Mouse (Mus musculus) hindbrain, embryonic 16.5 days (tissue): ENCODE results near the gene Cldnd2. TPM values are rescaled to one million over a fixed set of nuclear protein-coding genes. Genes with fewer than 3 reads are reported as not detected.

Experiments used
- ATAC-seq: fragments of 200-750 bp; cut with Nextera tagmentation; 2 replicates; pipeline ENCODE4 v1.8.0; 2017; ENCODE audit warnings: moderate TSS enrichment, moderate library complexity
- H3K27ac ChIP-seq: fragments of 300-500 bp; sonication (generic); 2 replicates; pipeline ENCODE4 v1.5.1; 2014; ENCODE audit warnings: low read depth, mild to moderate bottlenecking, control low read depth, low read length, moderate library complexity
- H3K27me3 ChIP-seq: fragments of 300-500 bp; sonication (generic); replicated peaks from 2 replicates; pipeline ENCODE4 v1.6.1; 2014; ENCODE audit warnings: low read length; ENCODE audit not compliant: control insufficient read depth, insufficient read depth
- H3K36me3 ChIP-seq: fragments of 300-500 bp; sonication (generic); 2 replicates; pipeline ENCODE4 v1.6.1; 2014; ENCODE audit warnings: mild to moderate bottlenecking, low read length, moderate library complexity, mixed read lengths; ENCODE audit not compliant: control insufficient read depth, insufficient read depth
- H3K4me1 ChIP-seq: fragments of 300-500 bp; sonication (generic); 2 replicates; pipeline ENCODE4 v1.6.1; 2014; ENCODE audit warnings: low read depth, low read length; ENCODE audit not compliant: control insufficient read depth, insufficient read depth
- H3K4me2 ChIP-seq: fragments of 300-500 bp; sonication (generic); 2 replicates; pipeline ENCODE4 v1.6.1; 2014; ENCODE audit warnings: mild to moderate bottlenecking, low read length, control low read depth, moderate library complexity
- H3K4me3 ChIP-seq: fragments of 300-500 bp; sonication (generic); 2 replicates; pipeline ENCODE4 v1.5.1; 2014; ENCODE audit warnings: mild to moderate bottlenecking, low read length, control low read depth, moderate library complexity
- H3K9ac ChIP-seq: fragments of 300-500 bp; sonication (generic); 2 replicates; pipeline ENCODE4 v1.6.1; 2014; ENCODE audit warnings: low read depth, mild to moderate bottlenecking, control low read depth, low read length, moderate library complexity
- H3K9me3 ChIP-seq: fragments of 300-500 bp; sonication (generic); 2 replicates; pipeline ENCODE4 v1.6.1; 2014; ENCODE audit warnings: mild to moderate bottlenecking, low read length, moderate library complexity; ENCODE audit not compliant: control insufficient read depth
- WGBS: fragments of 180-500 bp; shearing (Covaris S2); extraction: QIAGEN DNeasy Blood & Tissue Kit; methylation state at CpG from one replicate; pipeline ENCODE4 v1.1.7; 2014; 5-methylcytosine and 5-hydroxymethylcytosine counted together
- polyA plus RNA-seq: library from polyadenylated mRNA; unstranded; fragments of >200 nt; fragmentation: Nextera tagmentation; extraction: Ambion mirVana; gene quantifications from 2 replicates; pipeline ENCODE4 v1.2.1, GENCODE M21; 2015

The Cldnd2 gene
- polyA plus RNA-seq, 1 experiment from 2014 or later, result not detected

GRCm38 (mm10) chr7:43454371-43454770 lies 13.8 kb downstream of the Cldnd2 start:
- Histone ChIP-seq H3K9ac (no peak overlapping the region), H3K36me3 (peaks cover 36% of the 10 kb centered on the region), H3K27ac (no peak overlapping the region), H3K27me3 (no peaks in the 10 kb centered on the region), H3K9me3 (no peaks in the 10 kb centered on the region), H3K4me2 (no peak overlapping the region), H3K4me3 (no peak overlapping the region), H3K4me1 (no peaks in the 10 kb centered on the region)
- ATAC-seq, result no peak
- 92% methylated on average over 6 of the region's 6 CpGs for WGBS

GRCm38 (mm10) chr7:43462851-43463250 lies 22.3 kb downstream of the Cldnd2 start, which contains the start of gene Vsig10l:
Gene Vsig10l, plus strand, starts transcription at chr7:43463151.
- H3K4me2 ChIP-seq, result no peak within 1 kb of the TSS
- no peaks in the 10 kb centered on the region for H3K36me3 ChIP-seq
- H3K4me3 ChIP-seq, result no peak within 1 kb of the TSS
- peaks cover 7% of the 10 kb centered on the region for H3K27me3 ChIP-seq
- no peaks in the 10 kb centered on the region for H3K9me3 ChIP-seq
- H3K27ac ChIP-seq, result no peak within 1 kb of the TSS
- WGBS, result 72% methylated on average over 4 of the region's 4 CpGs
- ATAC-seq, result no peak
- peaks cover 4% of the 10 kb centered on the region; the same call in 1 of the 2 replicates for H3K4me1 ChIP-seq
- no peak within 1 kb of the TSS for H3K9ac ChIP-seq

- H3K27ac ChIP-seq, result no peak overlapping the region
- H3K4me2 ChIP-seq, result no peak overlapping the region
- no peak overlapping the region for H3K9ac ChIP-seq
- peaks cover 7% of the 10 kb centered on the region for H3K27me3 ChIP-seq
- H3K9me3 ChIP-seq, result no peaks in the 10 kb centered on the region
- no peak overlapping the region for H3K4me3 ChIP-seq
- H3K36me3 ChIP-seq, result no peaks in the 10 kb centered on the region
- peaks cover 4% of the 10 kb centered on the region; the same call in 1 of the 2 replicates for H3K4me1 ChIP-seq
- ATAC-seq, result no peak
- WGBS, result 85% methylated on average over 7 of the region's 7 CpGs
Measured at GRCm38 (mm10) chr7:43463976-43464375, 23.4 kb downstream of the Cldnd2 start.

- peak overlapping the region; percentile 66 for H3K9ac ChIP-seq
- H3K9me3 ChIP-seq, result no peaks in the 10 kb centered on the region
- 6% methylated on average over 35 of the region's 35 CpGs for WGBS
- H3K27me3 ChIP-seq, result peaks cover 7% of the 10 kb centered on the region
- H3K4me1 ChIP-seq, result peaks cover 4% of the 10 kb centered on the region; the same call in 1 of the 2 replicates
- peak overlapping the region; percentile 70 for H3K27ac ChIP-seq
- peak overlapping the region; percentile 56 for H3K4me3 ChIP-seq
- peak overlapping the region; percentile 89 for H3K4me2 ChIP-seq
- no peaks in the 10 kb centered on the region for H3K36me3 ChIP-seq
- peak; percentile 71 for ATAC-seq
Measured at GRCm38 (mm10) chr7:43464864-43465343, 24.3 kb downstream of the Cldnd2 start.

GRCm38 (mm10) chr7:43465344-43466098 lies 24.9 kb downstream of the Cldnd2 start:
- Histone ChIP-seq H3K4me3 (peak overlapping the region; percentile 56), H3K27me3 (peaks cover 7% of the 10 kb centered on the region), H3K9ac (peak overlapping the region; percentile 66), H3K4me2 (peak overlapping the region; percentile 89), H3K9me3 (no peaks in the 10 kb centered on the region), H3K36me3 (no peaks in the 10 kb centered on the region), H3K27ac (peak overlapping the region; percentile 70), H3K4me1 (peaks cover 4% of the 10 kb centered on the region; the same call in 1 of the 2 replicates)
- under 1% methylated on average over 33 of the region's 33 CpGs for WGBS
- peak; percentile 91 for ATAC-seq

GRCm38 (mm10) chr7:43466099-43466694 lies 25.6 kb downstream of the Cldnd2 start:
- Histone ChIP-seq H3K9me3 (no peaks in the 10 kb centered on the region), H3K4me3 (peak overlapping the region; percentile 56), H3K27ac (peak overlapping the region; percentile 63), H3K9ac (peak overlapping the region; percentile 64), H3K27me3 (peaks cover 7% of the 10 kb centered on the region), H3K4me1 (peaks cover 4% of the 10 kb centered on the region; the same call in 1 of the 2 replicates), H3K36me3 (no peaks in the 10 kb centered on the region), H3K4me2 (peak overlapping the region; percentile 89)
- WGBS, result 1% methylated on average over 33 of the region's 33 CpGs
- ATAC-seq, result peak; percentile 64

- no peak for ATAC-seq
- no peak overlapping the region for H3K4me3 ChIP-seq
- H3K27ac ChIP-seq, result no peak overlapping the region
- H3K4me1 ChIP-seq, result no peaks in the 10 kb centered on the region
- no peaks in the 10 kb centered on the region for H3K9me3 ChIP-seq
- H3K36me3 ChIP-seq, result peaks cover 4% of the 10 kb centered on the region; the same call in 1 of the 2 replicates
- no peak overlapping the region for H3K9ac ChIP-seq
- WGBS, result 42% methylated on average over 8 of the region's 8 CpGs
- H3K27me3 ChIP-seq, result no peaks in the 10 kb centered on the region
- H3K4me2 ChIP-seq, result no peak overlapping the region
Measured at GRCm38 (mm10) chr7:43470373-43470772, 29.8 kb downstream of the Cldnd2 start.

GRCm38 (mm10) chr7:43475706-43476105 lies 35.1 kb downstream of the Cldnd2 start:
- Histone ChIP-seq H3K27me3 (peaks cover 12% of the 10 kb centered on the region), H3K9me3 (no peaks in the 10 kb centered on the region), H3K4me3 (no peak overlapping the region), H3K27ac (no peak overlapping the region), H3K4me2 (no peak overlapping the region), H3K4me1 (no peaks in the 10 kb centered on the region), H3K9ac (no peak overlapping the region), H3K36me3 (peaks cover 4% of the 10 kb centered on the region; the same call in 1 of the 2 replicates)
- no peak for ATAC-seq
- WGBS, result 17% methylated on average over 23 of the region's 23 CpGs

- 15% methylated on average over 13 of the region's 13 CpGs for WGBS
- Histone ChIP-seq H3K4me3 (no peak overlapping the region), H3K36me3 (peaks cover 4% of the 10 kb centered on the region; the same call in 1 of the 2 replicates), H3K27ac (no peak overlapping the region), H3K9me3 (no peaks in the 10 kb centered on the region), H3K9ac (no peak overlapping the region), H3K4me1 (no peaks in the 10 kb centered on the region), H3K27me3 (peaks cover 12% of the 10 kb centered on the region), H3K4me2 (no peak overlapping the region)
- no peak for ATAC-seq
Measured at GRCm38 (mm10) chr7:43476376-43476775, 35.8 kb downstream of the Cldnd2 start.
